Mouse (Mus musculus): ENCODE measurements around the gene Bet1. TPM values are rescaled to one million over a fixed set of nuclear protein-coding genes. Genes with fewer than 3 reads are reported as not detected.

Bet1 gene
- total and polyA plus RNA-seq, 3 experiments: 36.3 to 70.3 (median 58.1) TPM

GRCm38 (mm10) chr6:4030956-4031355 is 55.8 kb downstream of the Bet1 start:
- TF ChIP-seq JUN (IDR thresholded peaks at IDR 0.05; ENCODE audit: insufficient read depth, low read depth, low read length) (no peak), GABPA (IDR thresholded peaks at IDR 0.05; ENCODE audit: insufficient replicate concordance, low read depth, low read length) (no peak), BHLHE40 (IDR thresholded peaks at IDR 0.05; ENCODE audit: low read depth, low read length) (no peak), ZNF384 (IDR thresholded peaks at IDR 0.05; ENCODE audit: low read depth, low read length) (no peak), KAT2A (IDR thresholded peaks at IDR 0.05; ENCODE audit: insufficient replicate concordance, low read length) (no peak), IRF4 (IDR thresholded peaks at IDR 0.05; ENCODE audit: low read depth, low read length) (no peak), MXI1 (IDR thresholded peaks at IDR 0.05; ENCODE audit: low read depth, low read length) (no peak), SMC3 (IDR thresholded peaks at IDR 0.05; ENCODE audit: low read depth, low read length) (no peak), E2F4 (IDR thresholded peaks at IDR 0.05; ENCODE audit: insufficient replicate concordance, low read depth, low read length) (no peak), POLR2AphosphoS2 (IDR thresholded peaks at IDR 0.05; ENCODE audit: low read depth, low read length) (no peak), RAD21 (IDR thresholded peaks at IDR 0.05; ENCODE audit: low read depth, low read length) (no peak), UBTF (IDR thresholded peaks at IDR 0.05; ENCODE audit: low read depth, low read length) (no peak), EP300 (IDR thresholded peaks at IDR 0.05; ENCODE audit: low read length) (no peak), NELFE (IDR thresholded peaks at IDR 0.05; ENCODE audit: low read depth, low read length) (no peak), ZKSCAN1 (IDR thresholded peaks at IDR 0.05; ENCODE audit: borderline replicate concordance, low read depth, low read length) (no peak), CHD1 (IDR thresholded peaks at IDR 0.05; ENCODE audit: low read depth, low read length) (no peak), CHD2 (IDR thresholded peaks at IDR 0.05; ENCODE audit: low read length) (no peak)
- Histone ChIP-seq H3K27ac (ENCODE audit: insufficient read depth, low read depth) (no peak overlapping the region), H3K27me3 (replicated peaks) (no peaks in the 10 kb centered on the region), H3K79me2 (replicated peaks; ENCODE audit: control insufficient read depth, extremely low read depth, insufficient read depth, poor library complexity, severe bottlenecking) (no peaks in the 10 kb centered on the region), H3K4me1 (ENCODE audit: control insufficient read depth in 1 of 2, insufficient read depth in 2 of 2) (0 out of 4 replicates have a peak, but pooled peaks cover 0 to 3% of the 10 kb centered on the region in 2 experiments), H3K36me3 (replicated peaks in 1 of 2; ENCODE audit: control insufficient read depth in 1 of 2, insufficient read depth in 1 of 2, low read length in 1 of 2) (no peaks in the 10 kb centered on the region), H3K4me2 (ENCODE audit: insufficient read depth, low read depth, poor library complexity, severe bottlenecking) (peak overlapping the region; percentile 21; the same call in 1 of the 2 replicates), H3K4me3 (replicated peaks in 1 of 3; ENCODE audit: low read depth in 2 of 3, low read length in 2 of 3, poor library complexity in 1 of 3) (no peak overlapping the region), H3K9ac (ENCODE audit: insufficient read depth, low read depth) (no peak overlapping the region), H3K9me3 (replicated peaks; ENCODE audit: low read length) (no peaks in the 10 kb centered on the region)
- dilution Hi-C loops (cut with MboI; ENCODE audit: extremely low pct_ligation_motif_present, extremely low pct_unique_long_range_greater_than_20kb, low sequenced_read_pairs) (no loop called here), in situ Hi-C loops (cut with MboI; ENCODE audit: low pct_ligation_motif_present, low pct_unique_long_range_greater_than_20kb, low sequenced_read_pairs) (no loop called here)
- no peak for DNase-seq (ENCODE audit: extremely low read depth)

Other genes starting within 250 kb of the Bet1 start
- gene Tfpi2, start 98.1 kb downstream of the Bet1 start, total RNA-seq (2012; rRNA removed): not detected in 2 replicates
- gene Tfpi2, start 98.1 kb downstream of the Bet1 start, total RNA-seq (2014; rRNA removed): not detected in 2 replicates
- not detected in 2 replicates for gene Tfpi2, start 98.1 kb downstream of the Bet1 start, polyA plus RNA-seq (2012; ENCODE audit: insufficient read length, low read depth)
- gene Gngt1, start 93.2 kb downstream of the Bet1 start, total RNA-seq (2012; rRNA removed): not detected in 2 replicates
- not detected in 2 replicates for gene Gngt1, start 93.2 kb downstream of the Bet1 start, total RNA-seq (2014; rRNA removed)
- not detected in 2 replicates for gene Gngt1, start 93.2 kb downstream of the Bet1 start, polyA plus RNA-seq (2012; ENCODE audit: insufficient read length, low read depth)
- gene Gng11, start 83.1 kb downstream of the Bet1 start, total RNA-seq (2012; rRNA removed): not detected in 2 replicates
- not detected in 2 replicates for gene Gng11, start 83.1 kb downstream of the Bet1 start, total RNA-seq (2014; rRNA removed)
- gene Gng11, start 83.1 kb downstream of the Bet1 start, polyA plus RNA-seq (2012; ENCODE audit: insufficient read length, low read depth): not detected in 2 replicates